Mouse (Mus musculus) hindbrain, embryonic 13.5 days (tissue): Measurements from ENCODE around the gene Lhb. TPM values are rescaled to one million over a fixed set of nuclear protein-coding genes. Genes with fewer than 3 reads are reported as not detected.
A peak's percentile ranks its signal among the peaks of the same experiment; 100 is the strongest.
"Not testable (repeated sequence)": the region's sequence is repeated elsewhere in the genome, so short reads cannot be mapped to it uniquely, and the experiment has no call there.

Experiments
- ATAC-seq: fragments of 200-750 bp; cut with Nextera tagmentation; 2 replicates; pipeline ENCODE4 v1.8.0; 2017; ENCODE audit warnings: moderate TSS enrichment; ENCODE audit not compliant: low FRiP score
- H3K27ac ChIP-seq: fragments of 300-500 bp; sonication (generic); 2 replicates; pipeline ENCODE4 v1.5.1; 2015; ENCODE audit warnings: inconsistent platforms, mild to moderate bottlenecking, moderate library complexity
- H3K27me3 ChIP-seq: fragments of 300-500 bp; sonication (generic); 2 replicates; pipeline ENCODE4 v1.6.1; 2015; ENCODE audit warnings: mild to moderate bottlenecking, inconsistent platforms
- H3K36me3 ChIP-seq: fragments of 300-500 bp; sonication (generic); 2 replicates; pipeline ENCODE4 v1.6.1; 2015; ENCODE audit warnings: mild to moderate bottlenecking, inconsistent platforms
- H3K4me1 ChIP-seq: fragments of 300-500 bp; sonication (generic); replicated peaks from 2 replicates; pipeline ENCODE4 v1.6.1; 2015; ENCODE audit warnings: inconsistent platforms
- H3K4me2 ChIP-seq: fragments of 300-500 bp; sonication (generic); 2 replicates; pipeline ENCODE4 v1.6.1; 2015; ENCODE audit warnings: inconsistent platforms, mild to moderate bottlenecking, moderate library complexity
- H3K4me3 ChIP-seq: fragments of 300-500 bp; sonication (generic); 2 replicates; pipeline ENCODE4 v1.5.1; 2015; ENCODE audit warnings: mild to moderate bottlenecking, inconsistent platforms
- H3K9ac ChIP-seq: fragments of 300-500 bp; sonication (generic); 2 replicates; pipeline ENCODE4 v1.6.1; 2015; ENCODE audit warnings: mild to moderate bottlenecking, inconsistent platforms
- H3K9me3 ChIP-seq: fragments of 300-500 bp; sonication (generic); 2 replicates; pipeline ENCODE4 v1.6.1; 2016; ENCODE audit warnings: inconsistent platforms
- WGBS: fragments of 180-500 bp; shearing (Covaris S2); methylation state at CpG from one replicate; pipeline ENCODE4 v1.1.7; 2015; 5-methylcytosine and 5-hydroxymethylcytosine counted together
- polyA plus RNA-seq: library from polyadenylated mRNA; unstranded; fragments of >200 nt; fragmentation: Nextera tagmentation; extraction: Ambion mirVana; gene quantifications from 2 replicates; pipeline ENCODE4 v1.2.1, GENCODE M21; 2015

Gene Lhb
- polyA plus RNA-seq, result 1.2 and 2.5 TPM in 2 replicates

- no peak within 1 kb of the TSS for H3K4me2 ChIP-seq
- WGBS, result 59% methylated on average over 6 of the region's 6 CpGs
- no peak within 1 kb of the TSS for H3K4me3 ChIP-seq
- H3K4me1 ChIP-seq, result peaks cover 5% of the 10 kb centered on the region
- no peak within 1 kb of the TSS for H3K9ac ChIP-seq
- no peak within 1 kb of the TSS for H3K27ac ChIP-seq
- peaks cover 54% of the 10 kb centered on the region for H3K36me3 ChIP-seq
- no peaks in the 10 kb centered on the region for H3K9me3 ChIP-seq
- ATAC-seq, result no peak
- H3K27me3 ChIP-seq, result peaks cover 68% of the 10 kb centered on the region
Measured at GRCm38 (mm10) chr7:45420615-45420919, at the start of gene Lhb. Gene Lhb (plus strand): TSS chr7:45420820.

DNA sequence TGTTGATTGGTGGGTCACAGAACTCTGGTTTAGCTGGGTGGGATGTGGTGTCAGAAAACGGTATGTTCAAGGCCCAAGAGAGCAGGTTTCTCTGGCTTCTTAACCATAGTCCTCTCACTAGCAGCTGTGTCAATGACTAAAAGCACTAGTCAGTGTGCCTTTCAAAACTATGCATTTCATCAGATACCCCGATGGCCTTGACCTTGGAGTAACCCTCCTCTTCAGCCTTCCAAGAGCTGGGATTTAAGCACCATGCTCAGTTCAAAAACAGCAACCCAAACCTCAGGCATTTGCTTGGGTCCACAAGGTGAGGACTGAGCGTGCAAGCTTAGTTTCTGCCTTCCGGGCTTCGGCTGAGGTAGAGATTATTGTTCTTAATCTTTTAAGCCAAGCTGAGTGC, 48.2 kb upstream of the Lhb start:
- Histone ChIP-seq H3K9ac (no peak overlapping the region), H3K36me3 (peaks cover 50% of the 10 kb centered on the region), H3K27me3 (peaks cover 19% of the 10 kb centered on the region), H3K9me3 (no peaks in the 10 kb centered on the region), H3K4me3 (no peak overlapping the region), H3K4me2 (no peak overlapping the region), H3K4me1 (peaks cover 31% of the 10 kb centered on the region), H3K27ac (no peak overlapping the region)
- ATAC-seq, result no peak
- 91% methylated on average over 5 of the region's 5 CpGs for WGBS

GRCm38 (mm10) chr7:45374620-45375019, 46.0 kb upstream of the Lhb start:
- Histone ChIP-seq H3K4me3 (no peak overlapping the region), H3K9ac (no peak overlapping the region), H3K36me3 (peaks cover 73% of the 10 kb centered on the region), H3K27ac (no peak overlapping the region), H3K9me3 (no peaks in the 10 kb centered on the region), H3K4me1 (peaks cover 14% of the 10 kb centered on the region), H3K27me3 (peaks cover 3% of the 10 kb centered on the region), H3K4me2 (no peak overlapping the region)
- WGBS, result 97% methylated on average over 8 of the region's 8 CpGs
- ATAC-seq, result no peak

DNA sequence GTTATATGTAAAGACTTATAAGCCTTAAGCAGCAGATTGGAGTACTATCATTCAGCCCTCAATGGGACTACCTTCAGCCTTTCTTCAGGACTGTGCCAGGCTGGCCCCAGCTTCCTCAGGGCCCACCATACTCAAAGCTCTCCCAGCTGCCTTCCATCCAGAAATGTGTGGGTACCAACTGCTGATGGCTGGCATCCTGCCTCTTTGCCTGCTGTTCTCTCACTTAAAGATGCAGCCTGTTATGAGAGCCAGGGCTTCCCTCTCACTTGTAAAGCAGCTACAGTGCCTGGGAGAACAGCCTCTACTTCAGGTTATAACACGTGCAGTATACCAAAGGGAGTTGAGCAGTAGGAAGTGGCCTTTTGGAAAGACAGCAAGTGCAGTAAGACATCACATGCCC, 44.6 kb upstream of the Lhb start:
- H3K9ac ChIP-seq, result no peak overlapping the region
- WGBS, result 97% methylated on average over 1 of the region's 1 CpGs

GRCm38 (mm10) chr7:45386077-45386476, 34.5 kb upstream of the Lhb start:
- WGBS, result 94% methylated on average over 3 of the region's 3 CpGs
- Histone ChIP-seq H3K36me3 (peaks cover 96% of the 10 kb centered on the region), H3K4me2 (no peak overlapping the region), H3K9ac (no peak overlapping the region), H3K27me3 (no peaks in the 10 kb centered on the region), H3K4me3 (no peak overlapping the region), H3K27ac (no peak overlapping the region), H3K4me1 (no peaks in the 10 kb centered on the region), H3K9me3 (no peaks in the 10 kb centered on the region)
- no peak for ATAC-seq

More for the DNA sequence above, 44.6 kb upstream of the Lhb start:
- Histone ChIP-seq H3K27ac (no peak overlapping the region), H3K9me3 (no peaks in the 10 kb centered on the region), H3K4me2 (no peak overlapping the region), H3K36me3 (peaks cover 87% of the 10 kb centered on the region), H3K4me3 (no peak overlapping the region), H3K4me1 (no peaks in the 10 kb centered on the region), H3K27me3 (no peaks in the 10 kb centered on the region)
- ATAC-seq, result no peak

GRCm38 (mm10) chr7:45395129-45395541, 25.5 kb upstream of the Lhb start:
- Histone ChIP-seq H3K36me3 (peaks cover 25% of the 10 kb centered on the region), H3K9ac (peak overlapping the region; percentile 93), H3K27ac (peak overlapping the region; percentile 98), H3K9me3 (no peaks in the 10 kb centered on the region), H3K4me3 (peak overlapping the region; percentile 72), H3K4me1 (peaks cover 31% of the 10 kb centered on the region), H3K27me3 (no peaks in the 10 kb centered on the region), H3K4me2 (peak overlapping the region; percentile 99)
- ATAC-seq, result peak; percentile 82
- 0% methylated on average over 16 of the region's 20 CpGs for whole genome bisulfite sequencing

GRCm38 (mm10) chr7:45395578-45396336, 24.9 kb upstream of the Lhb start, which contains the start of gene Snrnp70:
Gene Snrnp70 (minus strand): TSS chr7:45395742.
- WGBS, result under 1% methylated on average over 60 of the region's 60 CpGs
- Histone ChIP-seq H3K9ac (peak within 1 kb of the TSS; percentile 93), H3K4me2 (peak within 1 kb of the TSS; percentile 99), H3K9me3 (no peaks in the 10 kb centered on the region), H3K4me1 (peaks cover 31% of the 10 kb centered on the region), H3K4me3 (peak within 1 kb of the TSS; percentile 72), H3K36me3 (peaks cover 19% of the 10 kb centered on the region), H3K27me3 (no peaks in the 10 kb centered on the region), H3K27ac (peak within 1 kb of the TSS; percentile 98)
- ATAC-seq, result peak; percentile 97

GRCm38 (mm10) chr7:45396337-45396775, 24.3 kb upstream of the Lhb start:
- Histone ChIP-seq H3K4me1 (peaks cover 31% of the 10 kb centered on the region), H3K27ac (peak overlapping the region; percentile 86), H3K36me3 (peaks cover 14% of the 10 kb centered on the region), H3K4me3 (peak overlapping the region; percentile 72), H3K4me2 (peak overlapping the region; percentile 58)
- ATAC-seq, result peak; percentile 23
- H3K9ac ChIP-seq, H3K9me3 ChIP-seq, H3K27me3 ChIP-seq: not testable (repeated sequence)
- WGBS, result 4% methylated on average over 3 of the region's 3 CpGs

DNA sequence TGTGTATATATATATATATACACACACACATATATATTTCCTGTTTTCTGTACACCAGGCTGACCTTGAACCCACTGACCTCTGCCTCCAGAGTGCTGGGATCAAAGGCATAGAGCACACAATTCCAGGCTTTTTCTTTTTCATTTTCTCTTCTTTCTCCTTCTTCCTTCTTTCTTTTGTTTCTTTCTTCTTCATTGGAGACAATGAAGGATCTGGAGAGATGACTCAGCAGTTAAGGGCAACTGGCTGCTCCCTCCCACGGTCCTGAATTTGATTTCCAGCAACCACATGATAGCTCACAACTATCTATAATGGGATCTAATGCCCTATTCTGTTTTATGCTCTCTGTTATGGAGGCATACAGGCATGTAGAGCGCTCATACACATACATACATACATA, 23.8 kb upstream of the Lhb start:
- WGBS, result 74% methylated on average over 2 of the region's 2 CpGs
- H3K27me3 ChIP-seq, result no peaks in the 10 kb centered on the region
- ATAC-seq, result no peak

GRCm38 (mm10) chr7:45401521-45402085, 19.0 kb upstream of the Lhb start:
- H3K9ac ChIP-seq, result no peak overlapping the region
- ATAC-seq, result no peak

More for the DNA sequence above, 23.8 kb upstream of the Lhb start:
- H3K36me3 ChIP-seq, result peaks cover 10% of the 10 kb centered on the region
- H3K9ac ChIP-seq, result no peak overlapping the region
- H3K4me2 ChIP-seq, result no peak overlapping the region
- H3K4me3 ChIP-seq, result no peak overlapping the region
- peaks cover 30% of the 10 kb centered on the region for H3K4me1 ChIP-seq
- no peaks in the 10 kb centered on the region for H3K9me3 ChIP-seq
- no peak overlapping the region for H3K27ac ChIP-seq

GRCm38 (mm10) chr7:45403532-45404261, 16.9 kb upstream of the Lhb start:
- WGBS, result 44% methylated on average over 6 of the region's 6 CpGs
- H3K9me3 ChIP-seq, result no peaks in the 10 kb centered on the region
- H3K4me2 ChIP-seq, result no peak overlapping the region

More at GRCm38 (mm10) chr7:45401521-45402085, 19.0 kb upstream of the Lhb start:
- 81% methylated on average over 10 of the region's 10 CpGs for WGBS
- no peaks in the 10 kb centered on the region for H3K9me3 ChIP-seq
- H3K27ac ChIP-seq, result no peak overlapping the region
- H3K36me3 ChIP-seq, result no peaks in the 10 kb centered on the region
- peaks cover 20% of the 10 kb centered on the region for H3K27me3 ChIP-seq
- peaks cover 11% of the 10 kb centered on the region for H3K4me1 ChIP-seq
- no peak overlapping the region for H3K4me3 ChIP-seq
- H3K4me2 ChIP-seq, result no peak overlapping the region

More at GRCm38 (mm10) chr7:45403532-45404261, 16.9 kb upstream of the Lhb start:
- Histone ChIP-seq H3K36me3 (no peaks in the 10 kb centered on the region), H3K4me1 (peaks cover 14% of the 10 kb centered on the region), H3K27ac (no peak overlapping the region), H3K9ac (no peak overlapping the region), H3K4me3 (no peak overlapping the region), H3K27me3 (peaks cover 40% of the 10 kb centered on the region)
- no peak for ATAC-seq
